Mouse (Mus musculus): ENCODE measurements around the gene Cela2a. TPM values are rescaled to one million over a fixed set of nuclear protein-coding genes. Genes with fewer than 3 reads are reported as not detected.
A peak's percentile ranks its signal among the peaks of the same experiment; 100 is the strongest.

Cela2a gene
- polyA plus RNA-seq, 1 experiment, result not detected

GRCm38 (mm10) chr4:141816267-141816666, 9.7 kb downstream of the Cela2a start:
- Histone ChIP-seq H3K4me3 (ENCODE audit: insufficient read depth, low read length) (no peak overlapping the region), H3K4me1 (ENCODE audit: control insufficient read depth, insufficient read depth, low read length) (no peaks in the 10 kb centered on the region), H3K27ac (ENCODE audit: insufficient read depth, low read length) (no peak overlapping the region)
- no peak for TF ChIP-seq POLR2A (IDR thresholded peaks at IDR 0.05; ENCODE audit: low read depth, low read length)
- no peak for TF ChIP-seq CTCF (IDR thresholded peaks at IDR 0.05; ENCODE audit: borderline replicate concordance, insufficient read depth, low read length)

DNA sequence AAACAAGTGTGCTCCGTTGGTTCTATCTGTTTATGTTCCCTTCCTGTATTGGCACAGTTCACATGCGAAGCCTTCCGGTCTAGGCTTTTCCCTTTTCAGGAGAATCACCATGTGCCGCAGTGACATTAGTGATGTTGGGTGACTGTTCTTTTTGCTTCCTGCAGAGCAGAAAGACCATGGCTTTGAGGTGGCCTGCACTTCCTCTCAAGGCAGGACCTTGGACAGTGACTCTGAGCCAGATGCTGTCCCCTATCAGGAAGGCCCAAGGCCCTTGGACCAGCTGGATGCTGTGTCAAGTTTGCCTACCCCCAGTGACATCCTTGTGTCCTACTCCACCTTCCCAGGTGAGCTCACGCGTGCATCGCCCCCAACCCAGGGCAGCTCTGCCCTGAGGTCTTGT, 14.6 kb downstream of the Cela2a start:
- Histone ChIP-seq H3K4me1 (ENCODE audit: control insufficient read depth, insufficient read depth, low read length) (no peaks in the 10 kb centered on the region), H3K4me3 (ENCODE audit: insufficient read depth, low read length) (no peak overlapping the region), H3K27ac (ENCODE audit: insufficient read depth, low read length) (no peak overlapping the region)
- TF ChIP-seq POLR2A (IDR thresholded peaks at IDR 0.05; ENCODE audit: low read depth, low read length) (no peak), CTCF (IDR thresholded peaks at IDR 0.05; ENCODE audit: borderline replicate concordance, insufficient read depth, low read length) (no peak)

DNA sequence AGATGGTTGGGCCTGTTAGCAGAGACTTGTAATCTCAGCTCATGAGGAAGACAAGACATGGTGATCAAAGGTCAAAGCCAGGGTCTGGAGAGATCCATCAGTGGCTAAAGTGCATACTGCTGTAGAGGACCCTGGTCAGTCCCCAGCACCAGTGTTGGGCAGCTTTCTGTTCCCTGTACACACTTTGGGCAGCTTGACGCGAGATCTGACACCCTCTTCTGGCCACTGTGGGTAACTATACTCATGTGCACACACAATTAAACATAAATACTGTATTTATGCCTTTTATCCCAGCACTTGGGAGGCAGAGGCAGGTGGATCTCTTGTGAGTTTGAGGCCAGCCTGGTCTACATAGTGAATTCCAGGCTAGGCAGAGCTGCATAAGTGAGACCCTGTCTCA, 15.0 kb downstream of the Cela2a start:
- no peak overlapping the region for H3K27ac ChIP-seq (ENCODE audit: insufficient read depth, low read length)
- H3K4me3 ChIP-seq (ENCODE audit: insufficient read depth, low read length), result no peak overlapping the region
- no peaks in the 10 kb centered on the region for H3K4me1 ChIP-seq (ENCODE audit: control insufficient read depth, insufficient read depth, low read length)
- no peak for TF ChIP-seq CTCF (IDR thresholded peaks at IDR 0.05; ENCODE audit: borderline replicate concordance, insufficient read depth, low read length)
- TF ChIP-seq POLR2A (IDR thresholded peaks at IDR 0.05; ENCODE audit: low read depth, low read length), result no peak

- TF ChIP-seq POLR2A (IDR thresholded peaks at IDR 0.05; ENCODE audit: low read depth, low read length) (no peak), CTCF (IDR thresholded peaks at IDR 0.05; ENCODE audit: borderline replicate concordance, insufficient read depth, low read length) (peak; percentile 88; the same call in 1 of the 2 replicates)
- no peaks in the 10 kb centered on the region for H3K4me1 ChIP-seq (ENCODE audit: control insufficient read depth, insufficient read depth, low read length)
- H3K27ac ChIP-seq (ENCODE audit: insufficient read depth, low read length), result no peak overlapping the region
- no peak overlapping the region for H3K4me3 ChIP-seq (ENCODE audit: insufficient read depth, low read length)
Measured at GRCm38 (mm10) chr4:141809850-141810464, 16.0 kb downstream of the Cela2a start.

- H3K4me1 ChIP-seq (ENCODE audit: control insufficient read depth, insufficient read depth, low read length), result no peaks in the 10 kb centered on the region
- no peak overlapping the region for H3K27ac ChIP-seq (ENCODE audit: insufficient read depth, low read length)
- no peak overlapping the region for H3K4me3 ChIP-seq (ENCODE audit: insufficient read depth, low read length)
- TF ChIP-seq POLR2A (IDR thresholded peaks at IDR 0.05; ENCODE audit: low read depth, low read length), result no peak
- no peak for TF ChIP-seq CTCF (IDR thresholded peaks at IDR 0.05; ENCODE audit: borderline replicate concordance, insufficient read depth, low read length)
Measured at GRCm38 (mm10) chr4:141805886-141806285, 20.1 kb downstream of the Cela2a start.

GRCm38 (mm10) chr4:141804105-141804504, 21.9 kb downstream of the Cela2a start:
- Histone ChIP-seq H3K27ac (ENCODE audit: insufficient read depth, low read length) (no peak overlapping the region), H3K4me3 (ENCODE audit: insufficient read depth, low read length) (no peak overlapping the region)
- TF ChIP-seq POLR2A (IDR thresholded peaks at IDR 0.05; ENCODE audit: low read depth, low read length), result no peak
- TF ChIP-seq CTCF (IDR thresholded peaks at IDR 0.05; ENCODE audit: borderline replicate concordance, insufficient read depth, low read length), result no peak

GRCm38 (mm10) chr4:141797545-141797944, 28.4 kb downstream of the Cela2a start:
- Histone ChIP-seq H3K27ac (ENCODE audit: insufficient read depth, low read length) (no peak overlapping the region), H3K4me1 (ENCODE audit: control insufficient read depth, insufficient read depth, low read length) (no peaks in the 10 kb centered on the region), H3K4me3 (ENCODE audit: insufficient read depth, low read length) (no peak overlapping the region)
- TF ChIP-seq POLR2A (IDR thresholded peaks at IDR 0.05; ENCODE audit: low read depth, low read length) (no peak), CTCF (IDR thresholded peaks at IDR 0.05; ENCODE audit: borderline replicate concordance, insufficient read depth, low read length) (no peak)

More at GRCm38 (mm10) chr4:141804105-141804504, 21.9 kb downstream of the Cela2a start:
- no peaks in the 10 kb centered on the region for H3K4me1 ChIP-seq (ENCODE audit: control insufficient read depth, insufficient read depth, low read length)

GRCm38 (mm10) chr4:141796954-141797353, 29.0 kb downstream of the Cela2a start:
- Histone ChIP-seq H3K4me1 (ENCODE audit: control insufficient read depth, insufficient read depth, low read length) (no peaks in the 10 kb centered on the region), H3K4me3 (ENCODE audit: insufficient read depth, low read length) (no peak overlapping the region), H3K27ac (ENCODE audit: insufficient read depth, low read length) (no peak overlapping the region)
- TF ChIP-seq POLR2A (IDR thresholded peaks at IDR 0.05; ENCODE audit: low read depth, low read length) (no peak), CTCF (IDR thresholded peaks at IDR 0.05; ENCODE audit: borderline replicate concordance, insufficient read depth, low read length) (no peak)

DNA sequence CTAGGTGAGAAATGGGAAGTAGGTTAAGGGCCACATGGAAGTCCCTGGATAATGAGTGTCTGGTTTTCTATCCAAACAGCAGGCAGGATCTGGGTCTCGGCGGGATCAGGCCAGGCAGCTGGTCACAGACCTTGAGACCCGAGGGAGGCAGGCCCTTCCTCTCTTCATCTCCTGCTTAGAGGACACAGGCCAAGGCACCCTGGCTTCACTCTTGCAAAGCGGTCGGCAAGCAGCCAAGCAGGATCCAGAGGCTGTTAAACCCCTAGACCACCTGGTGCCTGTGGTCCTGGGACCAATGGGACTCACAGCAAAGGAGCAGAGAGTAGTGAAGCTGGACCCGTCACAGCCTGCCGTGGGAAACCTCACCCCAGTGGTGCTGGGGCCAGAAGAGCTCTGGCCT, 29.6 kb downstream of the Cela2a start:
- TF ChIP-seq POLR2A (IDR thresholded peaks at IDR 0.05; ENCODE audit: low read depth, low read length), result no peak
- TF ChIP-seq CTCF (IDR thresholded peaks at IDR 0.05; ENCODE audit: borderline replicate concordance, insufficient read depth, low read length), result no peak
- H3K4me1 ChIP-seq (ENCODE audit: control insufficient read depth, insufficient read depth, low read length), result no peaks in the 10 kb centered on the region
- H3K4me3 ChIP-seq (ENCODE audit: insufficient read depth, low read length), result no peak overlapping the region
- H3K27ac ChIP-seq (ENCODE audit: insufficient read depth, low read length), result no peak overlapping the region

DNA sequence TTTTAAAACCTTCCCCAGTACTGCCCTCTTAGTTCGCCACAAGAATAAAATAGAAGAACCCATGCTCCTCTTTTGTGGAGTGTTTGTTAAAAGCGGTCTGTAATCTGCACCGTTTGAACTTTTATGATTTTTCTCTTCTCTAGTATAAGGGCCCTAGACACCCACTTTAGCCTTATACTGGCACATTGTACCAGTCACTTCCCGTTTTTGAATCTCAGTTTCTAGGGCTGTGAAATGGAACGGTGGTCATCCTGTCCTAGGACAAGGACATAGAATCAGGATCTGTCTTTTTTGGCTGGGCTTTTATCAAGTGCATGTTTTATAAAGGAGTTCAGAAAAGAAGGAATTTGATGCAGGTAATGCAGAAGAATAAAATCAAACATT, 31.8 kb downstream of the Cela2a start:
- TF ChIP-seq POLR2A (IDR thresholded peaks at IDR 0.05; ENCODE audit: low read depth, low read length) (no peak), CTCF (IDR thresholded peaks at IDR 0.05; ENCODE audit: borderline replicate concordance, insufficient read depth, low read length) (no peak)
- Histone ChIP-seq H3K4me1 (ENCODE audit: control insufficient read depth, insufficient read depth, low read length) (no peaks in the 10 kb centered on the region), H3K27ac (ENCODE audit: insufficient read depth, low read length) (peak overlapping the region; percentile 89), H3K4me3 (ENCODE audit: insufficient read depth, low read length) (peak overlapping the region; percentile 93)

Data from embryonic fibroblast, embryonic 13.5 days (primary cell).